Mouse (Mus musculus): ENCODE measurements around the gene Abca7. TPM values are rescaled to one million over a fixed set of nuclear protein-coding genes. Genes with fewer than 3 reads are reported as not detected.

Gene Abca7
- polyA plus RNA-seq, 1 experiment = 3.5 TPM

DNA sequence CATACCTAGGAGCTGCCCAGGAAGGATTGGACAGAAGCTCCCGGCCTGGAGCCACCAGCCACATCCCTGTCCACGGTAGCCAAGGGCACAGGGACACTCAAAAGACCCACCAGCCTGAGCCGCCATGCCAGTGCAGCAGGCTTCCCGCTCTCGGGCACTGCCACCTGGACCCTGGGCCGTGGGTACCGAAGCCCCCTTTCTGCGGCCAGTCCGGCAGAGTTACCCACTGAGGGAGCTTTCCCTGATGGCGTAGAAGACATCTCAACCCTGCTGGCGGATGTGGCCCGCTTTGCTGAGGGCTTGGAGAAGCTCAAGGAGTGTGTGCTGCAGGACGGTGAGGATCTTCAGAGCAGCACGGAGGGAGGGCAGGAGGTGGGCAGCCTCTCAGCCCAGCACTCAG is 21.5 kb downstream of the Abca7 start:
- Histone ChIP-seq H3K4me3 (ENCODE audit: insufficient read depth, low read length) (no peak overlapping the region), H3K4me1 (ENCODE audit: control insufficient read depth, insufficient read depth, low read length) (no peaks in the 10 kb centered on the region), H3K27ac (ENCODE audit: insufficient read depth, low read length) (no peak overlapping the region)
- TF ChIP-seq POLR2A (IDR thresholded peaks at IDR 0.05; ENCODE audit: low read depth, low read length) = no peak
- no peak for TF ChIP-seq CTCF (IDR thresholded peaks at IDR 0.05; ENCODE audit: borderline replicate concordance, insufficient read depth, low read length)

- Histone ChIP-seq H3K4me3 (ENCODE audit: insufficient read depth, low read length) (no peak overlapping the region), H3K4me1 (ENCODE audit: control insufficient read depth, insufficient read depth, low read length) (no peaks in the 10 kb centered on the region), H3K27ac (ENCODE audit: insufficient read depth, low read length) (peak overlapping the region; percentile 43; the same call in 1 of the 2 replicates)
- no peak for TF ChIP-seq CTCF (IDR thresholded peaks at IDR 0.05; ENCODE audit: borderline replicate concordance, insufficient read depth, low read length)
- 0 out of 2 replicates have a peak, but pooled peaks have one; percentile 27 for TF ChIP-seq POLR2A (IDR thresholded peaks at IDR 0.05; ENCODE audit: low read depth, low read length)
These were observed 22.5 kb downstream of the Abca7 start for GRCm38 (mm10) chr10:80018739-80019297.

- Histone ChIP-seq H3K4me1 (ENCODE audit: control insufficient read depth, insufficient read depth, low read length) (peaks cover 6% of the 10 kb centered on the region), H3K27ac (ENCODE audit: insufficient read depth, low read length) (no peak overlapping the region), H3K4me3 (ENCODE audit: insufficient read depth, low read length) (no peak overlapping the region)
- no peak for TF ChIP-seq CTCF (IDR thresholded peaks at IDR 0.05; ENCODE audit: borderline replicate concordance, insufficient read depth, low read length)
- no peak for TF ChIP-seq POLR2A (IDR thresholded peaks at IDR 0.05; ENCODE audit: low read depth, low read length)
These were observed 23.3 kb downstream of the Abca7 start for GRCm38 (mm10) chr10:80019471-80020131.

DNA sequence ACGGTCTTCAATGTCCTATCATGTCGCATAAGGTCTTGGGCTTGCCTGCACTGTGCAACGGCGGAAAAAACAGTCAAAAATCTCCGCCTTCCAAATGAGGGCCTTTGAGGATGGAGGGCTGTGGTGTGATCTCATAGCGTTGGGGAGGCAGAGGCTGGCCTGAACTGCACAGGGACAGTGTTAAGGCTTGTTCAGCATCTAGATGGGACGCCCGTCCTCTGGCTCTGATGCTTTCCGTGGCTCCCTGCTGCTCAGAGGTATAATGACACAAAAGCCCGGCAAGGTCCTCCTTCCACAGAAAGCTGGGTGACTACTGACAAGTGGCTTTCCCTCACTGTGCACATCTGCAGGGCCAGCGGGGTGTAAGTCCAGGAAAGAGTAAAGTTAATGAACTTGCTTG is 23.9 kb downstream of the Abca7 start:
- H3K4me3 ChIP-seq (ENCODE audit: insufficient read depth, low read length) = no peak overlapping the region
- no peak overlapping the region for H3K27ac ChIP-seq (ENCODE audit: insufficient read depth, low read length)
- peaks cover 8% of the 10 kb centered on the region for H3K4me1 ChIP-seq (ENCODE audit: control insufficient read depth, insufficient read depth, low read length)
- no peak for TF ChIP-seq CTCF (IDR thresholded peaks at IDR 0.05; ENCODE audit: borderline replicate concordance, insufficient read depth, low read length)
- no peak for TF ChIP-seq POLR2A (IDR thresholded peaks at IDR 0.05; ENCODE audit: low read depth, low read length)

- no peak for TF ChIP-seq CTCF (IDR thresholded peaks at IDR 0.05; ENCODE audit: borderline replicate concordance, insufficient read depth, low read length)
- Histone ChIP-seq H3K4me1 (ENCODE audit: control insufficient read depth, insufficient read depth, low read length) (peaks cover 8% of the 10 kb centered on the region), H3K4me3 (ENCODE audit: insufficient read depth, low read length) (no peak overlapping the region), H3K27ac (ENCODE audit: insufficient read depth, low read length) (no peak overlapping the region)
These were observed 24.5 kb downstream of the Abca7 start for GRCm38 (mm10) chr10:80020603-80021319.

DNA sequence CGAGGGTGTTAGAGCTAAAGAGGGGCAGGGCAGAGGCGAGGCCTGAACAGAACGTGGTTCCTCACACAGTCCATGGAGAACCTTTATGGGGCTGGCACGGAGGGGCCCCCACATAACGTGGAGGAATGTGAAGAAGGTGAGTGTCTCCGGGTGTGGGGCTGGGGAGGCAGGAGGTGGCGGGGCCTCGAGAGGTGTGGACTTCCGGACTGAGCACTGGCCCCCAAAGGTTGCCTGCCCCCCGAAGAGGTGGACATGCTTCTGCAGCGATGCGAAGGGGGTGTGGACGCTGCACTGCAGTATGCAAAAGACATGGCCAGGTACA is 25.0 kb downstream of the Abca7 start:
- Histone ChIP-seq H3K4me1 (ENCODE audit: control insufficient read depth, insufficient read depth, low read length) (peaks cover 8% of the 10 kb centered on the region), H3K4me3 (ENCODE audit: insufficient read depth, low read length) (no peak overlapping the region), H3K27ac (ENCODE audit: insufficient read depth, low read length) (no peak overlapping the region)
- TF ChIP-seq CTCF (IDR thresholded peaks at IDR 0.05; ENCODE audit: borderline replicate concordance, insufficient read depth, low read length) (no peak), POLR2A (IDR thresholded peaks at IDR 0.05; ENCODE audit: low read depth, low read length) (no peak)

DNA sequence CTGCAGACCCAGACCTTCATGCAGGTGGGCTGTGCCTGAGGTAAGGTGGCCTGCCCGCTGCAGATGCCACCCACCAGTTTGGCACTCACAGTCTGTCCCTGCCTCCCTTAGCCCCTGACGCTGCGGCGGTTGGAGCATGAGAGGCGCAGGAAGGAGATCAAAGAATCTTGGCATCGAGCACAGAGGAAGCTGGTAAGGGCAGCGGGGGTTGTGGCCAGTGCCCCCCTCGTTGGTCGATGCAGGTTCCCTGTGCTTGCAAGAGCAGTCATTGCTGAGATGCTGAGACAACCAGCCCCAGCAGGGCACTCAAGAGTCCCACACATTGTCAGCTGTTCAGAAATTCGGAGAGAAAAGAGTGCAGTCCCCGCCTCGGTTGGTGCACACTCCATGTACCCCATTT is 25.9 kb downstream of the Abca7 start:
- H3K27ac ChIP-seq (ENCODE audit: insufficient read depth, low read length) = no peak overlapping the region
- TF ChIP-seq POLR2A (IDR thresholded peaks at IDR 0.05; ENCODE audit: low read depth, low read length) = no peak
- no peak for TF ChIP-seq CTCF (IDR thresholded peaks at IDR 0.05; ENCODE audit: borderline replicate concordance, insufficient read depth, low read length)
- peaks cover 8% of the 10 kb centered on the region for H3K4me1 ChIP-seq (ENCODE audit: control insufficient read depth, insufficient read depth, low read length)
- no peak overlapping the region for H3K4me3 ChIP-seq (ENCODE audit: insufficient read depth, low read length)

GRCm38 (mm10) chr10:80022806-80023205 is 26.5 kb downstream of the Abca7 start:
- Histone ChIP-seq H3K27ac (ENCODE audit: insufficient read depth, low read length) (no peak overlapping the region), H3K4me1 (ENCODE audit: control insufficient read depth, insufficient read depth, low read length) (peaks cover 8% of the 10 kb centered on the region), H3K4me3 (ENCODE audit: insufficient read depth, low read length) (no peak overlapping the region)
- no peak for TF ChIP-seq CTCF (IDR thresholded peaks at IDR 0.05; ENCODE audit: borderline replicate concordance, insufficient read depth, low read length)
- no peak for TF ChIP-seq POLR2A (IDR thresholded peaks at IDR 0.05; ENCODE audit: low read depth, low read length)

DNA sequence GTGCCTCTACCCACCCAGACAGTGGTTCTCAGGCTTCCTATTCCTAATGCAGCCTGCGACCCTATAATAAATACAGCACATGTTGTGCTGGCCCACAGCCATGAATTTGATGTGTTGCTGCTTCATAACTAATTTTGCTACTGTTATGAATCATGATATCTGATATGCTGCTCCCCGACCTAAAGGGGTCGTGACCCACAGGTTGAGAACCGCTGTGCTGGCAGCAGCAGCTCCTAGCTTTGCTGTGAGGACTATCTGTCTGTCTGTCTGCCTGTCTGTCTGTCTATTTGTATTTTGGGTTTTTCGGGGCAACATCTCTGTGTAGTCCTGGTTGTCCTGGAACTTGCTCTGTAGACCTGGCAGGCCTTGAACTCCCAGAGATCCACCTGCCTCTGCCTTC is 27.5 kb downstream of the Abca7 start:
- H3K27ac ChIP-seq (ENCODE audit: insufficient read depth, low read length) = no peak overlapping the region
- no peak for TF ChIP-seq POLR2A (IDR thresholded peaks at IDR 0.05; ENCODE audit: low read depth, low read length)
- TF ChIP-seq CTCF (IDR thresholded peaks at IDR 0.05; ENCODE audit: borderline replicate concordance, insufficient read depth, low read length) = no peak
- H3K4me1 ChIP-seq (ENCODE audit: control insufficient read depth, insufficient read depth, low read length) = peaks cover 8% of the 10 kb centered on the region
- H3K4me3 ChIP-seq (ENCODE audit: insufficient read depth, low read length) = no peak overlapping the region

All from embryonic fibroblast, embryonic 13.5 days (primary cell).